Mouse (Mus musculus) testis, adult 2 months (tissue): ENCODE results near the gene Nxpe4.

ENCODE experiments used
- CTCF ChIP-seq: fragments of 200-500 bp; IDR thresholded peaks from 2 replicates; pipeline ENCODE4 v1.5.1; 2012; ENCODE audit warnings: low read depth, mild to moderate bottlenecking, inconsistent platforms, low read length, moderate library complexity; ENCODE audit not compliant: control insufficient read depth, insufficient read depth, insufficient replicate concordance
- POLR2A ChIP-seq: fragments of 200-500 bp; IDR thresholded peaks from 2 replicates; pipeline ENCODE4 v1.6.1; 2012; ENCODE audit warnings: low read depth, mild to moderate bottlenecking, inconsistent platforms, low read length, moderate library complexity; ENCODE audit not compliant: control insufficient read depth

GRCm38 (mm10) chr9:48314194-48314593 is 152.4 kb downstream of the Nxpe4 start:
- TF ChIP-seq CTCF (no peak), POLR2A (no peak)
